Mouse (Mus musculus) B cell, adult 2 months (primary cell): ENCODE results near the gene Sumf1.

ENCODE experiments used
- DNase-seq, 2 experiments: peaks; one replicate each; pipeline ENCODE4 v3.0.0; 2022

Sumf1 gene

GRCm38 (mm10) chr6:108206145-108206544, 20.8 kb upstream of the Sumf1 start:
- DNase-seq, result no peak

GRCm38 (mm10) chr6:108204322-108204721, 18.9 kb upstream of the Sumf1 start:
- DNase-seq, result no peak

GRCm38 (mm10) chr6:108198286-108198685, 12.9 kb upstream of the Sumf1 start:
- DNase-seq, result no peak

- peak; percentile 58 to 68 for DNase-seq
Measured at GRCm38 (mm10) chr6:108197117-108197516, 11.7 kb upstream of the Sumf1 start.

- no peak for DNase-seq
Measured at GRCm38 (mm10) chr6:108196665-108197064, 11.3 kb upstream of the Sumf1 start.

GRCm38 (mm10) chr6:108192632-108193031, 7.2 kb upstream of the Sumf1 start:
- peak; percentile 76 to 79 for DNase-seq

GRCm38 (mm10) chr6:108190690-108191089, 5.3 kb upstream of the Sumf1 start:
- DNase-seq, result no peak

- DNase-seq, result no peak
Measured at GRCm38 (mm10) chr6:108185685-108186009, 265 bp upstream of the Sumf1 start.

GRCm38 (mm10) chr6:108179087-108179486, 6.3 kb downstream of the Sumf1 start:
- DNase-seq, result peak; percentile 10 to 30

GRCm38 (mm10) chr6:108174181-108174580, 11.2 kb downstream of the Sumf1 start:
- no peak for DNase-seq

- no peak for DNase-seq
Measured at GRCm38 (mm10) chr6:108172219-108172618, 13.2 kb downstream of the Sumf1 start.

GRCm38 (mm10) chr6:108169466-108169865, 15.9 kb downstream of the Sumf1 start:
- no peak for DNase-seq

- no peak for DNase-seq
Measured at GRCm38 (mm10) chr6:108168723-108169122, 16.7 kb downstream of the Sumf1 start.

GRCm38 (mm10) chr6:108167946-108168680, 17.3 kb downstream of the Sumf1 start:
- no peak for DNase-seq

- no peak for DNase-seq
Measured at GRCm38 (mm10) chr6:108165598-108165997, 19.8 kb downstream of the Sumf1 start.

- peak in 1 of 2 experiments; percentile 4 for DNase-seq
Measured at GRCm38 (mm10) chr6:108164935-108165334, 20.4 kb downstream of the Sumf1 start.

GRCm38 (mm10) chr6:108160608-108161007, 24.8 kb downstream of the Sumf1 start:
- no peak for DNase-seq

- DNase-seq, result no peak
Measured at GRCm38 (mm10) chr6:108156881-108157280, 28.5 kb downstream of the Sumf1 start.

- DNase-seq, result no peak
Measured at GRCm38 (mm10) chr6:108154243-108154642, 31.1 kb downstream of the Sumf1 start.

GRCm38 (mm10) chr6:108152661-108153269, 32.6 kb downstream of the Sumf1 start:
- no peak for DNase-seq

GRCm38 (mm10) chr6:108152081-108152480, 33.3 kb downstream of the Sumf1 start:
- no peak for DNase-seq

- no peak for DNase-seq
Measured at GRCm38 (mm10) chr6:108149235-108149634, 36.1 kb downstream of the Sumf1 start.

GRCm38 (mm10) chr6:108148435-108148834, 36.9 kb downstream of the Sumf1 start:
- no peak for DNase-seq

GRCm38 (mm10) chr6:108146637-108147036, 38.7 kb downstream of the Sumf1 start:
- no peak for DNase-seq
